Mouse (Mus musculus) neural tube, embryonic 10.5 days (tissue): ENCODE measurements at regions not wholly inside any gene's neighbourhood (a gene's known extent, or its start where the extent isn't known, plus 50 kb on each side); places are given as distances from the start of the nearest gene placed in this dataset.

Source experiments
- DNase-seq: peaks from one replicate; pipeline ENCODE4 v3.0.0-alpha.2; 2017; ENCODE audit warnings: low spot score; ENCODE audit errors: extremely low spot score

DNA sequence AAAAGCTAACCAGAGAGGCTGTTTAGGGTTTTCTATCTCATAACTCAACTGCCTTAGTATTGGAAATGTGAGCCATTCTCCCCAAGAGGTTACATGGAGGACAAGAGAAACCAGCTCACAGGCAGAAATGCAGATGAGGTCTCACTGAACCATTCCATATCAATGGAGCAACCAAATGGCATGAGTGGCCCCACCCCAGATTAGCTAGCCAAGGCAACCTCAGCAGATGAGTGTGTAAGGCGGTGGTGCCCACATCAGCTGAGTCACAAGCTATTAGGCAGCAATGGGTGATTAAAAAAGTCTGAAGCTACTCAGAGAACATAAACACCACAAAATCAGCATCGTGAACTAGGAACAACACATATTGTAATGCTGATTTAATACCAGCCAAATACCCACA, 133.2 kb downstream of the Lpin1 start:
- no peak for DNase-seq

GRCm38 (mm10) chr12:16474361-16475080, 136.2 kb downstream of the Lpin1 start:
- DNase-seq, result no peak

DNA sequence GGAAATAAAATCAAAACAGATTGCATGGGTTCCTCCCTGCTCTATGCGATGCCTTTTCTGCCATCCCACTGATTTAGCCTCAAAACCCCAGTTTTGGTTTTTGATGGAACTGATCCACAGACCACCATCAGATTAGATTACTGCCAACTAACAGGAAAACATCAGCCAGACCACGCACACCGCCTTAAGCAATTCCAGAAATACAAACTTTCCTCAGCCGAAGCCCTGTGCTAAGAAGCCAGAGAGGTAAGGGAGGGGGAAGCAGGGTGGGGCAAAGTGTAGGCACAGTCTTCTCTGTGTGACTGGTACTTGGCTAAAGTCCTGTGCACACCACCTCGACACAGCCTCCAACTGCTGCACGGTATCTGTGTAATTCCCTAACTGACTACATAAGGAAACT, 153.3 kb downstream of the Lpin1 start:
- no peak for DNase-seq

DNA sequence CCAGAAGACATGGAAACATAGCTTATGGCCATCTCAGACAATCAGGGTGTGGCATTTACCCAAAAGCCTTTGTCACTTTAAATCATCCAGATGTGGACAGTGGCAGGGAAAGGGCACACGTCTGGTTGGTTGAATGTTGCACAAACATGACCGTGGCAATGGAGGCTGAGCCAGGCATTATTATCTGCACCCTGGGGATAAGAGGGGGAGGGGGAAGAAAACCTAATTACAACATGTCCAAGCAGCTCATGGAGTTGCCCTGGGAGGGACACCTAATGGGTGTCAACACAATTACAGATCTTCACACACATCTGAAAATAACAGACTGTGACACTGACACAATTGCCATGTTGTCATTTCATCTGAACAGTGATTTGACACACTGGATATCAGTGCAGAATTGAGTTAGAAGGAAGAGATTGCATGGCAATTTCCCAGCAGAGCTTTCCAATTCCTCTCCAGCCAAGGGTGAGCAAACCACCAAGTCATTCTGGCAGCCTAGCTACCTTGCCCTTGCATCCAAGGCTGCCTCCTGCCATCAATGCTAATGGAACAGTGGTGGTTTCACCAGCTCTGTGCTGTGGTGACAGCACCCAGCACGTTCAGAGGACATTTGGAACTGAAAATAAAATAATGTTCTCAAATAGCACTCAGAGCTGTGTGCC, 159.9 kb downstream of the Lpin1 start:
- DNase-seq, result no peak

GRCm38 (mm10) chr12:16438717-16439116, 172.0 kb downstream of the Lpin1 start:
- DNase-seq, result no peak

GRCm38 (mm10) chr12:16436961-16437360, 173.8 kb downstream of the Lpin1 start:
- DNase-seq, result no peak

DNA sequence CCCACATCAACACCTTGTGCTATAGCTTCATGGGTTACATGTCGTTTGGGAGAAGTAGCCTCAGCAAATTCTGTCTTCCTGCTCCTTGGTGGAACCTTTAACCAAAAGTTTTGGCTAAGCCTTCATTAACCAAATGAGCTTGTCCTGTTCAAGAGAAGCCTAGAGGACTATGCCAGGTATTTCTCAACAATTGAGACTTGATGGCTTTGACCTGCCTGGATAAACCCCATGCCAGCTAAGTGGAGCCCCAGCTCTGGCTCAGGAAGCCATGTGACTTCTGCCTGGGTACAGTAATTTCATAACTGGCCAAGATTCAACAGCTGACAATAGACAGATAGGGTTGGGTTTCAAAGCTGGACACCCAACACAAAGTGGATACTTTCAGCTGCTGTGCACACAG, 174.5 kb downstream of the Lpin1 start:
- DNase-seq, result no peak

GRCm38 (mm10) chr12:16434739-16435138, 176.0 kb downstream of the Lpin1 start:
- no peak for DNase-seq

- no peak for DNase-seq
Measured at GRCm38 (mm10) chr12:16434225-16434624, 176.5 kb downstream of the Lpin1 start.

DNA sequence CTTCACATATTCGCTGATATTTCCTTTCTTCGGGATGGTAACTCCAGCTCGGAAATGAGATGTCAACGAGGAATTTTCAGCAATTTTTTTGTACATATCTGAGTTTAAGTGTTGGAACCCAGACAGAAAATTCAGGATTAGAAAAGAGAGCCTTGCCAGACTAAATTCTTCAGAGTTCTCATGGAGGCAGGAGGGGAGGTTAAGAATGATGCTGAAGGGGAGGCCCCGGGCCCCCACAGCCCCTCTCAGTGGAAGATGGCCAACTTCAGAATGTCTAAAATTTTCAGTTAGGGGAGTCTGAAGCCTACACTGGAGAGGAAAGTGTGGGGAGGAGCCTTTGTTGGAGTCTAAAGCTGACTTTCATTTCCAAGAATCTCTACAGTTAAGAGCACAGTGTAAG, 184.8 kb downstream of the Lpin1 start:
- DNase-seq, result no peak

DNA sequence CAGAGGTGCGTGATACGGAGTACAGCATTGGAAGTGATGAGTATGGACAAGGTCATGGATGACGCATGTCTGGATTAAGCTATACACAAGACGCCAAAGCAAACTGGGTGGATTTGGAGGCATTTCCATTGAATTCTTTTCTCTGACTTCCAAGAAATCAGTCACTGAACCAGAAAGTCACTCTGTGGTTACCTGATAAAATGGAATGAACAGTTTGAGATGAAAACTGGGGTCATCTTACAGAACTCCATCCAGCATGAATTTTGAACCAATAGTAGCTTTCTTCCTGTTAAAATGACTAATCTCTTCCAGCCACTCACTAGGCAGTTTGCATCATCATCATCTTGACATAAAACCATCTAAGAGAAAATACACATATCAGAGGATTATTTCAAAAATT, 186.2 kb downstream of the Lpin1 start:
- no peak for DNase-seq

GRCm38 (mm10) chr12:16395720-16396119, 215.0 kb downstream of the Lpin1 start:
- no peak for DNase-seq

DNA sequence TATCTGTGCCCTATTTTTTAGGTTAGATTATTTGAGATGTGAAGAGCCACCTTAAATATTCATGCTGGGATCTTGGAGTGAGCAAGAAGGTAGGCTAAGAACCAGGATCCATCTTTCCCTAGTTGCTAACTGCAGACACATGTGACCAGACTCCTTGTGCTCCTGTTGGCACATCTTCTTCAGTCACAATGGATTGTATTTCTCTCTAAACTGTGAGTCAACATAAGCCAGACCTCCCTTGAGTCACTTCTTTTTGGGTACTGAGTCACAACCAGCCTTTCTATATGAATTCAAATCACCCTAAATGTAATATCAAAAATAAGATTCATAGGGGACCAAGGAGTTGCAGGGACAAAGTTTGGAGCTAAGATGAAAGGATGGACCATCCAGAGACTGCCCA, 217.9 kb downstream of the Lpin1 start:
- no peak for DNase-seq

GRCm38 (mm10) chr12:16391630-16392269, 219.0 kb downstream of the Lpin1 start:
- DNase-seq, result no peak

DNA sequence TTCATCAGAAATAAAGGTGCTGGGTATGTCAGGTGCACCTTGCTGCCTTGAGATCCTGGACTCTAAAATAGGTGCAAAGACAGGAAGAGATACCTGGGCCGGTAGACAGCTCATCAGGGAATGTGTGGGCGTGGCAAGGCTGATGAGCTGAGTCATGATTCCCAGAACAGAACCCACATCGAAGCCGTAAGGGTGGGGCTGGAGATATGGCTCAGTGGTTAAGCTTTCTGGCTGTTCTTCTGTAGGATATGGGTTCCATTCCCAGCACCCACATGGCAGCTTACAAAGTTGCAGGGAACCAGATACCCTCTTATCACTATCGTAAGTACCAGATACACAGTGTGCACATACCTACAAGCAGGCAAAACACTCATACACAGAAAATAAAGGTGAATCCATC, 219.6 kb downstream of the Lpin1 start:
- no peak for DNase-seq

DNA sequence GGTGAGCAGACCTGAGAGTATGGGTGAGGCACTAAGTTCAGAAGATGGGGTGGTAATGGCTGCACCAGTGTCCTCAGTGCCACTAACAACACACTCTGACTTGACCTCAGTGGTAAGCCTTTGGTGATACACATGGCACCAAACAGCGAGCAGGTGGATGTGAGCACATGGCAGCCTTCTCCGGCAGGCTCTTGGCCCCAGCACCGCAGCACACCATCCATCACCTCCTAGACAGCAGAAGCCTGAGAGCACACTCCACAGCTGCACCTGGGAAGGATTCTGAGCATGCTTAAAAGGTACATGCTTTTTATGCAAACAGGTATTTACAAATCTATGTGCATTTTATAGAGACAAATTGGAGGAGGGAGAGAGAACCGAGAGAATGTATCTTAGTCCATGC, 223.7 kb downstream of the Lpin1 start:
- DNase-seq, result no peak

DNA sequence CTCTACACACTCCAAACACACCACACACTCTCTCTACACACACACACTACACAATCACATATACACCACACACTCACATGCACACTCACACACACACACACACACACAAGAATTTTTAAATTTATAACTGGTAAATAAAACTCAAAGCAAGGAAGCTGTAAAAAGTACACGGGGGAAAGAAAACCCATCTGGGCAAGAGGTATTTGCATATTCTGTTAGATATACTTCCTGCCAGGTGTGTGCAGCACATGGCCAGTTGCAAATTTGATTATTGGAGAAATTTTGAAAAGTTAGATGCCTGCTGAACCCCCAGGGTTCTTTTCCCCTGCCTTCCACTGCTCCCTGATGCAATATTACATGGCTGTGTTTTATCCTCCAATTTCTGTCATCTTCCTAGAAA, 226.4 kb downstream of the Lpin1 start:
- no peak for DNase-seq

- DNase-seq, result no peak
Measured at GRCm38 (mm10) chr12:16383499-16383935, 227.2 kb downstream of the Lpin1 start.

DNA sequence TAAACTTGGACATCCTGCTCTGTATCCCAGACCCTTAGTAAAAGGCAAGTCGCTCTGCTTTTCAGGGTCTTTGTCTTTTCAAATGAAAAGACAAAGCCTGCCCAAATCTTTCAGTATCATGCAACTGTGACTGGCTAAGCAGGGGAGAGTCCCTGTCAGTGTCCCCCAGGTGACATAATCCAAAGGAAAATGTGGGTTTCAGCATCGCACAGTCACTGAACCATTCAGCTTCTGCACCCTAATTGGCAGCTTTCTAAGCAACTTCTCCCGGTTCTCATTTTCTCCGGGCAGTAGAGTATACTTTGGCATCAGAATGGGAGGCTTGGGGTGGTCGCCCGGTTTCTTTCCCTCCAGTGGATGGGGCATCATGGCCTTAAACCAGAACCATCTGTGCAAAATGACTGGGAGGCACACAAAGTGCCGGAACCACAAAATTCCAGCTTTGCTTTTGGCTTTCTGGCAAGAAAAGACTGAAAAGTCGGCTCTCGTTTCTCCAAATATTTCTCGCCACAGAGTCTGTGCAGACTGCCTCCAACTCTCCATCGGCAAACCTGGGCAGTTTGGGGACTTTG, 228.3 kb downstream of the Lpin1 start:
- DNase-seq, result no peak

GRCm38 (mm10) chr12:16381026-16381425, 229.7 kb downstream of the Lpin1 start:
- DNase-seq, result no peak

GRCm38 (mm10) chr12:16380346-16380745, 230.4 kb downstream of the Lpin1 start:
- no peak for DNase-seq

DNA sequence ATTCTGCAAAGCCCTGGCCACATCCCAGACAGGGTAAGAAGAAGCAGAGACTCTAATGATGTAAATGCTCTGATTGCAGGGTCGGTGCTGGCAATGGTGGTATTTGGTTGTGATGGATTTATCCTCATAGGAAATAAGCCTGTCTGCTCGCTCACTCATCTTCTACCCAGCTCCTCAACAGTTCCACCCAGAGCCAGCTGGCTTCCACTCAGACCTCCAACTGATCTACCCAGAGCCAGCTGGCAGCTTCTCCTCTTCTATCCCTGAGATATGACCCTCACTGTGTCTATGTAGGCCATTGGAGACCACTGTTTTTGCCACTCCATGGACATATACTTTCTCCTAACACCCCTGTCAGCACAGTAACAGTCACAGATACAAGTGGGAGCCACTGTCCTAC, 231.4 kb downstream of the Lpin1 start:
- no peak for DNase-seq
